Mouse (Mus musculus) mouse embryonic stem cell (cell line): ENCODE measurements around the gene Ftsj1.

Experiments
- in situ Hi-C, 2 experiments: fragments of 300-500 bp; cut with MboI; formaldehyde crosslinking; loops; 1 replicate in 1 of 2; 3 replicates in 1 of 2; pipeline ENCODE4 v1.14.3; 2019 to 2020; ENCODE audit warnings: low sequenced_read_pairs in 2 of 2, low pct_unique_long_range_greater_than_20kb in 1 of 2, mixed read lengths in 1 of 2; ENCODE audit not compliant: unreplicated experiment in 1 of 2

Ftsj1 gene

DNA sequence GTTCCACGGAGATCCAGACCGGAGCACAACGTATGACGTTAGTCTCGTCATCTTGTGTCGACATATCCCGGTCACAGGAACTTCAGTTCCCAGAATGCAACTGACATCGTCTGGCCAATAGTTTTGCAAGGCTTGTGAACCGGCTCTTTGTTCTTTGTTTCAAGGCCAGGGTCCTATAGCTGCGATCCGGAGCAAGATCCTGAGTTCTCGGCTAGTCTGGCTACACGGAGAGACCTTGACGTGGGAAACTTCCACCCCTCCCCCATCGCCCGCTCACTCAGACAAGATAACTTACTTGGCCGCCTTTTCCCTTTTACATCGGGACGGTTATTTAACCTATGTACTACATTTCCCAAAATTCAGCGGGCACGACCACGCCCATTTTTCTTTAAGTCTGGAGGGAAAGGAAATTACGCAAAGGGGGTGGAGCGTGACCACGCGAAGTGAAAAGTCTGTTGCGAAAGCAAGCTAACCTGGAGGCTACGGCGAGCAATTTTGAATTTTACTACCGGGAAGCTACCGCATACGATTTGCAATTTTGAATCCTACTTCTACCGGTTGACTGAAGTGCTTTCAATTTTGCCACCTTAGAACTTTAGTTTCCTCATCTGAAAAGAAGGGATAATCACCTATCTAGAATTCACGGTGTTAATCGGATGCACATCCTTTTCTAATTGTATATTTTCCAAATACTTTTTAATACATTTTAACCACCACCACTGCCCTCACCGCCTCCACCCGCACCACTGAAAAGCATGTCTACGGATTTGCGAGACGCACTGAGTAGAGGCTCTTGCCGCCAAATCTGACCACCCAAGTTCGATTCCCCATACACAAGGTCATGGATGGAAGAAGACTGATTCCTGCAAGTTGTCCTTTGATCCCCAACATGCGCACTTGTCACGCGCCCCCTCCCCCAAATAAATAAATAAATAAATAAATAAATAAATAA lies at the start of gene Ftsj1:
Gene Ftsj1, minus strand, starts transcription at position 73 of the 952 bp plus-strand sequence.
- in situ Hi-C loops: no loop called here

DNA sequence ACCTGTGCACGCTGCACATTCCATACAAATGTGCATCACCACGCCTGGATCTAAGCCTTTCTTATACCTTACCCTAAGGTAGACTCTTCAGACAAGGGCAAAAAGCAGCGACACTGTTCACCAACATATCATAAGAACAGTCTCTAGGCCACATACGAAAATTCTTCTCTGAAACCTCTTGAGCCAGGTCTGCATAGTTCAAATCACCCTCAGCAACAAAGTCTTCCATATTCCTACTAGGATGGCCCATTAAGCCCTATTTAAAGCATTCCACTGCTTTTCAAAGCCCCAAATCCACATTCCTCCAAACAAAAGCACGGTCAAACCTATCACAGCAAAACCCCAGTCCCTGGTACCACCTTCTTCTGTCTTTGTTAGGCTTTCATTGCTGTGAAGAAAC lies 36.4 kb upstream of the Ftsj1 start:
- in situ Hi-C loops: no loop called here

DNA sequence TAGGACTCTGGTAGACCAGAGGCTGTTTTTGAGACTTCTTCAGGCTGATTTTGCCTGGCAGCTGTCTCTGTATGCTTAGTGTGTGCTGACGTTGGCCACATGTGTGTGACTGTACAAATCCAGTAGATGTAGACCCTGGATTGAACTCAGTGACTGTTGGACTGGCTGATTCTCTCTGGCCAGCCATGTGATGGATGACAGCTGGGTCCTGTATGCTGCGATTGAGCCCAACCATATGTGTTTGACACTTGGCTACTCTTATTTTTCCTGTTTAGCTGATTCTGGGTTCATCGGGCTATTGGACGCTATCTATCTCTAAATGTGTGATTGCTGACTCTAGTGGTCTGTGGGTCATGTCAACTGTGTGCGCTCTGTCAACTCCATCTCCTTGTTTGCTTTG lies 21.9 kb upstream of the Ftsj1 start:
- in situ Hi-C loops: no loop called here

DNA sequence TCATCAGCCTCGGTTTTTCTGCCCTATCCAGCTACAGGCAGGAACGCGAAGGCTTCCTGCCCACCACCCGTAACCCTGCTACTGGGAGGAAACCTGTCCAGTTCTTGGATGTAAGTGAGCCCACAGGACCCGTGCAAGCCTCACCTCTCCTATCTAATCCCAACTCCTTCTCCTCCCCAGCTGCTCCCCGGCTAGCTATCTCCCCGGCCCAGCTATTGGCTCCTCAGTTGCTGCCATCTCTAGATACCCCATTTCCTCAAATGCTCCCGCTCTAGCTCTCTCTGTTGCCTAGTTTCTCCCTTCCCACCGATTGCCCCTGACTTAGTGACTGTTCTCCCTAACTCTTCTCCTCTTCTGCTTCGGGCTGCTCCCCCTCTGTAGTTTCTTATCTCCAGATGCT lies 19.8 kb upstream of the Ftsj1 start:
- in situ Hi-C loops: no loop called here

DNA sequence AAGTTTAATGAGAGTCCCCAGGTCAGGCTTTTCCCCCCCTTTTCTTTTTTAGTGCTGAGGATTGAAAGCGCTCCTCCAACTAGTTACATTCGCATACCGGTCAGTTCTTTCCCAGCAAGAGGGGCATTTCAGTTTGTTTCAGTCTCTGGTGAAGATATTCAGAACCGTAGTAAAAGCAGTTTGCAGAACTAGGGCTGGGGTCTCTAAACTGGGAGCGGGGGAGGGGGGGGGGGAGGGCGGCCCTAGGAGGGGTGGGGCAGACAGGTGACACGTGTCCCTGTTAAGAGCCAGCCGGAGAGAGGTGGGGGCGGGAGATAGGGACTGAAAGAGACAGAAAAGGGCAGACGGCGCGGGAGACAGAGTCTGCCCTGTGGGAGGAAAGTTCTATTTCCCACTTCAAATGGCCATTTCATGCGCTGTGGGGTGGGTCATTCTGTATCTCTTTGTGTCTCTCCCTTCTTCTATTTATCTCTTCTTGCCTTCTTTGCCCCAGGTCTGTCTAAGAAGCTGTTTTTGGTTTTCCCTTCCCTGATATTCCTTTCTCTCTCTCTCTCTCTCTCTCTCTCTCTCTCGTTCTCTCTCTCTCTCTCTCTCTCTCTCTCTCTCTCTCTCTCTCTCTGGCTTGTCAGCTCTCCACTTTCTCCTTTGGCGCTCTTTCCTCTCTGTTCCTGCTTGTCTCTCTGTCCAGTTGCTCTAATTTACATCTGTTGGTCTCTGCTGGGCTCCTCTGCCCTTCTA lies 19.0 kb upstream of the Ftsj1 start, which contains the start of gene Slc38a5:
Gene Slc38a5, plus strand, starts transcription at position 51 of the 738 bp plus-strand sequence.
- in situ Hi-C loops: no loop called here

DNA sequence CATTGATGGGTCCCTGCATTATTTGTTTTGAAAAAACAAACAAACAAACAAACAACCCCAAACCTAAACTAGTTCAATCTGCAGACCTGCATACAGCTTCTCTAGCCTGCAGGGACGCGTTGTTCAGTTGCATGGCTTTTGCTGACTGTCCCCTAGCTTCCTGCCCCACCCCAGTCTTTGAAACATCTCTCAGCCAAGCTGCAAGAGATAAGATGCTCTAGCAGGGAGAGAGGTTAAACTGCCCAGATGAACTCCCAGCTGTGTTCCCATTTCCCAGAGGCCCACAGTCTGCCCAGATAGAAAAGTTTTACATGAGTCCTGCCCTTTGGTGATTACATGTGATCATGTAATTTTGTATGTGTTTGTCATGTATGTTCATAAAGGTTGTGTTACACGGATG lies 12.0 kb upstream of the Ftsj1 start:
- in situ Hi-C loops: no loop called here

DNA sequence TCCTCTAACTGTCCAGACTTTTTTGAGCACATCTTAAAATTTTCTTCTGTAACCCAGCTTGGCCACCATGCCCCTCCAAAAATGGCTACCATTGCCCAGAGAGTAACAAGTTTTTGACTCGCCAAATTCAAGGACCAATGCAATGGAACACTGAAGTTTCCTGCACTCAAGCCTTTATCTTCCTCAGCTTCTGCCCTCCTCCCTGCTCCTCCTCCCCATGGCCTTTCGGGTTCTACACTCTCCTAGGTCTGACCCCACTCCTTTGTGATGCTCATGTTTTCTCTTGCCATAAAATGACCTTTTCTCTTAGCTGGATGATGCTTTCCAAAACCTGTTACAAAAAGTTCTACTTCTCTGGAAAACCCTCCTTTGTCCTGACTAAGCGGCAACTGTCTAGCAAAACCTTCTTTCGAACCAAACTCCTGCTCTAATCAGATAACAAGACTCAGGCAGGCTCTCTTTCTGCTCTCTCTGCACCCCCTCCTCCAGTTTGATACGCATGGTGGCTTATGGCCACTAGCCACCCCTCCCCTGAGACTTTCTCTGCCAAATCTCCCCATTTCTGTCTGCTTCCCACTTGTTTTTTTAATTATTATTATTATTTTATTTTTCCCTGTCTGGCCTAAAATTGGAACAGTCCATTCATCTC lies 11.1 kb upstream of the Ftsj1 start:
- in situ Hi-C loops: no loop called here

DNA sequence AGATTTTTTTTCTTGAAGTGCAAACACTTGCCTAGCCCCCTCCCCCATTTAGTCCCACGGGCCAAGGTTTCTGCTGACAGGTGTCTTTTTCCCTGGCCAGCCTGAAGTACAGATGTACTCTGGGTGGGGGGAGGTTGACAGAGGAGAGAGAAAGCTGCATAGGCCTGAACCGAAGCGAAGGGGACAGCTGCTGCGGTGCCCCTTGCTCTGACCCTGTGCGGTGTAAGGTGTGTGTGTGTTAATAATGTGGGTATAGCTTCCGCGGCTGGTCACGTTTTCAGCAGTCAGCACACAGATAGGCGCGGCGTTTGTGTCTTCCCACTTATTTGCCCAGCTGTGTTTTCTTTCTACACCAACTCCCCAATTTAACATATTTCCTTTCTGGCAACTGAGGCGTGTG lies 7.3 kb upstream of the Ftsj1 start:
- in situ Hi-C loops: no loop called here

DNA sequence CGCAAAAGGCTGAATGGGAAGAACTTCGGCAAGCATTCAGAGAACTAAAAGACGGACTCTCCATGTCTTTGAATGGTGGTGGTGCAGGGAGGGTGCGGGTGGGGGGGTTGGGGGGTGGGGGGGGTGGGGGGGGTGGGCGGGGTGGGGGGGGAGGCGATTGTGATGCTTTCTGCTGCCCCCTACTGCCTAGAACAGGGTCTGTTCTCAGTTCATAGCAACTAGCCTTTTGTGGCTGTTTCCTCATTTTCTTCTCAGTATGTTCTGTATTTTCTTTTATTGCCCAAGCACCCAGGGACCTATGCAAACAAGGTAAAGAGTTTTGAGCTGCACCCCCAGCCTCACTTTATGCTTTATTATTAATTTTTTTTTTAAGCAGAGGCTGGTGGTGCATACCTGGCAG lies 3.6 kb upstream of the Ftsj1 start:
- in situ Hi-C loops: no loop called here

DNA sequence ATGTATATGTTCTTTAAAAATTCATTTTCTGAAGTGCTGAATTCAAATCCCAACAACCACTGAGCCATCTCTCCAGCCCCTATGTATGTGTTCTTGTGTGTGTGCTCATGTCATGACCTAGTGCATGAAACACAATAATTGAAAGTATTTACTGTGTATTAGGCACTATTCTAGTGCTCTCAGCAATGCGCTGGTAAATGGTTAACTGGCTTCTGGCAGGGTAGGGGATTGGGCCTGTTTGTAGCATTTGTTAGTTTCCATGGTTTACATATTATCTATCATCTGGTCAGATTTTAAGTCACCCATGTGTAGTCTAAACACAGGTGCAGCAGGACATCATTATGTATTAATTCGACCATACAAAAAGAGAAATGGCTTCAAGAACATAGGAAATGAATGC lies 1.5 kb upstream of the Ftsj1 start:
- in situ Hi-C loops: no loop called here

DNA sequence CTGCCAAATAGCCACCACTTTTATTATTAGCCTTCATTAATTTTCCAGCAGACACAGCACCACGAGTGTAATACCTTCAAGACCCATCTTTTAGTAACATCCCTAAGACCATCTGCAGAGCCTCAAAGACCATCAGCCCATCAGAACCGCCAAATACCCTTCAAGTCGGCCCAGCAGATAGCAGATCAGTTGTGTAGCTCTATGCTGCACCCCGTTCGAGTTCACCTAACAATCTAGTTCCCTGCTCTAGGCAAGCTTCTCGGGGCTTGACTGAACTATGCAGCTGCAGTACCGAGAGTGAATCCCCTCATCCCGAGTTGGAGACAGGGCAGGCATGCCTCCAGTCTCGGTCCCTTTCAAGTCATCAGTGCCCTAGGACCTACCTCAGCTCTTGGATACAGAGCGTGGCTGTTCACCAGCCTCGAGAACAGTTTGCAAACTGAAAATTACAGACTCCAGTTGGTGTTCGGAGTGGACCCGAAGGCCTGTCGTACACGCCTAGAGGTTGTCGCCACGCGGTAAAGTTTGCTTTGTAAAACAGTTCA lies 345 bp downstream of the Ftsj1 start:
- in situ Hi-C loops: no loop called here

DNA sequence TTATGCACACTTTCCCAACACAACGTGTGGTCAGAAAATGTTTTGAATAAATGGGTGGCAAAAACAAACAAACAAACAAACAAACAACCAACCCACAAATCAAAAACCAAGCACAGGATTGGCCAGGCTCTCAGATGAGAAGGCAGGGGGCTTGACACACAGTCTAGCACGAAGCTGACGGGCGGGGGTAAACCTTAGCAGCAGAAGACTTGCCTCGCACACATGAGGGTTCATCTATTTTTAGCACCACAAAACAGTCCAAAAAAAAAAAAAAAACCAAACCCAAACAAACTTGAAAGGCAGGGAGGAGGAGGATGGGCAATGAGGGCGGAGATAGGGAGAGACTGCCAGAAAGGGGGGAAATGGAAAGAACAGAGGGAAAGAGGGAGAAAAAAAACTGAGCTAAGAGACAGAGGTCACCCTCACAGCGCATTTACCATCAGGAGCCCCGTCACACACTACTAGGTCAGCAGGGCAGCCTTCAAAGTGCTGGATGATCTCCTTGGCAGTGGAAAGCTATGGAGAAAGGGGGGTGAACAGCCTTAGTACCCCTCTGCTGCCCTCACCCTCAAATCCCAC lies 3.6 kb downstream of the Ftsj1 start:
- in situ Hi-C loops: loop anchor here in 1 of 2 experiments (5.0 kb wide), 1 partner anchor 96 kb away; no protein-coding TSS in a partner anchor

DNA sequence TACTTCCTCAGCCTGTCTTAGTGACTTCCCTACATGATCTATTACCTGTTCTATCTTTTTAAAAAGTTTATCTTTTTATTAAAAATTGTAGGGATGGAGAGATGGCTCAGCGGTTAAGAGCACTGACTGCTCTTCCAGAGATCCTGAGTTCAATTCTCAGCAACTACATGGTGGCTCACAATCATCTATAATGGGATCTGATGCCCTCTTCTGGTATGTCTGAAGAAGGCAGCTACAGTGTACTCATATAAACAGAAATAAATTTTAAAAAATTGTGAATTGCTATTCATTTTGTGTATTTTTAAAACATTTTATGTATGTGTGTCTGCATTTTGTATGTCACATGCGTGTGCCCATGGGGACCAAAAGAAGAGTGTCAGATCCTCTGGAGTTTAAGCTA lies 4.5 kb downstream of the Ftsj1 start:
- in situ Hi-C loops: loop anchor here in 1 of 2 experiments (5.0 kb wide), 1 partner anchor 95 kb away; no protein-coding TSS in a partner anchor

DNA sequence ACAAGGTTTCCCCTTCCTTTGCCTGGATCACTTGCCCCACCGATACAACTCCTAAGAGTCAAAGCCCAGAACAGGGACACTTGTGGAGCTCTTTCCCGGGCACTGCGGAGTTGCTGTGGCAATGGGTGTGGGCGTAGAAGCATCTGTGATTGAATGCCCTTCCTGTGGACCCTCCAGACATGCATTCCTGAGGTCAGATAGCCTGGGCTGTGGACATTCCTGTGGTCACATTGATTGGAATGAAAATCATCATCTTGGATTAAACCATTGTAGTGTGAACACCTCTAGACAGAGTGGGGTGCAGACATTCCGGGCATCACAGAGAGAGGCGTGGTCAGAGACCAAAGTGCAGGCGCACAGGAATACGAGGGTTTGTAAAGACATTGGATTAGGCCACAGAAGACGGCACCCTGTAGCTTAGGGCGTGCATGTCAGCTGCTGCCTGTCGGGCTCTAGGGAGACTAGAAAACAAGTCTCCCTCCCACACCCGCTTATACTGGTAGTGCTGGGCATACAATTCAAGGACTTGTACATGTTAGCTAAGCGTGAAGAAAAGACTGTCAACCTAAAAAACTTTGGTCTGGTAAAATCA lies 13.3 kb downstream of the Ftsj1 start:
- in situ Hi-C loops: no loop called here

DNA sequence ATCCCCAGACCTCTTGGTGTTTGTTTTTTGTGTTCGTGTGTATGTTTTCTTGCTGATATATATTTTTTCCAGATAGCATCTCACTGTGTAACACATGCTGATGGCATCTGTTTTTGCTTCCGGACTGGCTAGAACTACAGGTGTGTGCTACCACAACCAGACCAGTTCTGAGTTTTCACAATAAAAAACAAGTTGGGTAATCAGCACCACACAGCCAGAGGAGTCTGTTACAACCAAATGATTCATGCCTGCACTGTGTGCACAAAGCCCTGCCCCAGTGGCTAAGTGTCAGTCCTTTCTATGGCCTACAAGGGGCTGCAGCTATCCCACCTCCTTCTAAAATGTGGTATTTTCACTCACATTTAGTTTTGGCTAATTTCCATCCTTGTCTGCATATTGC lies 15.5 kb downstream of the Ftsj1 start:
- in situ Hi-C loops: no loop called here

DNA sequence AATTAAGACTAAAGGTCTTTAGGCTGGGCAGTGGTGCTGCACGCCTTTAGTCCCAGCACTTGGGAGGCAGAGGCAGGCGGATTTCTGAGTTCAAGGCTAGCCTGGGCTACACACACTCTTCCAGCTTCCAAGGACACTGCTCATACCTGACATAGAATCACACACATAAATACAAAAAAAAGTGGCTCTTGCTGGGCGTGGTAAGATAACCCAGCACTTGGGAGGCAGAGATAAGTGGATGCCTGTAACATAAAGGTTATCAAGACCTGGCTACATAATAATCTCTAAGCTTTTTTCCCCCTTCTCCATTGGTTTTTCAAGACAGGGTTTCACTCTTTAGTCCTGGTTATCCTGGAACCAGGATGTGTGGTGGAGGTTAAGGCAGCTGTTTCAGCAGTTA lies 18.6 kb downstream of the Ftsj1 start:
- in situ Hi-C loops: no loop called here

DNA sequence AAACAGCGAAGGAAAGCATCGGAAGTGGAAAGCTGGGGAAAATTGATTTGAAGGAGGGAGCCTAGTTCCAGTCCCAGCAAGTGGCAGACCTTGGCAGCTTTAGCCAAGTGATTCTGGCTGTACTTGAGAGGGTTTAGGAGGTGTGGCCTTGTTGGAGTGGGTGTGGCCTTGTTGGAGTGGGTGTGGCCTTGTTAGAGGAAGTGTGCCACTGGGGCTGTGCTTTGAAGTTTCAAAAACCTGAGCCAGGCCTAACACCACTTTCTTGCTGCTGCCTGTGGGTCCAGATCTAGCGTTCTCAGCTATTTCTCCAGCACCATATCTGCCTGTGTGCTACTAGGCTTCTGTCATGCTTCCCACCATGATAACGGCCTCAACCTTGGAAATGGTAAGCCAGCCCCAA lies 21.9 kb downstream of the Ftsj1 start:
- in situ Hi-C loops: no loop called here

DNA sequence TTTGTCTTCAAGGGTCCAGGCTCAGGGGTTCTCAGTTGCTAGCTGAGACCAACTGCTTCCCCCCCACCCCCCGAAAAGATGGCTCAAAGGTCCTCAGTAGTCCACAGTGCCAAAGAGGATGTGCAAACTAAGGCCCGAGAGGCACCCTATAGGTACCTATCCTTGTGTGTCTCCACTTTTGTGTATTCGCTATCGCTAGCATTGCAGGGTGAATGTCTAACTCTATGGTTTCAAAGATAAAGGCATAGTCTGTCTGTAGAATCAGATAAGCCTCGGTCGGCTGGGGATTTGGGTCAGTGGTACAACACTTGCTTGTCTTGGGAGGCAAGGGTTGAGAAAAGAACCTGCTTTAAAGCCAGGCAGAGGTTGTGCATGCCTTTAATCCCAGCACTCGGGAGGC lies 28.7 kb downstream of the Ftsj1 start:
- in situ Hi-C loops: loop anchor here in 1 of 2 experiments (5.0 kb wide), 1 partner anchor 51 kb away; no protein-coding TSS in a partner anchor
